Mouse (Mus musculus) spleen, adult 2 months (tissue): ENCODE results near the gene Hsdl2. TPM values are rescaled to one million over a fixed set of nuclear protein-coding genes. Genes with fewer than 3 reads are reported as not detected.

Source experiments
- DNase-seq, 2 experiments: peaks; one replicate each; pipeline versions ENCODE4 v3.0.0 to v3.0.0-alpha.2; 2012 to 2021; ENCODE audit warnings: low spot score in 2 of 2, low read depth in 1 of 2
- H3K27ac ChIP-seq: fragments of 200-500 bp; 2 replicates; pipeline ENCODE4 v1.5.1; 2012; ENCODE audit warnings: low read length, inconsistent platforms; ENCODE audit not compliant: insufficient read depth
- H3K27me3 ChIP-seq: fragments of 200-500 bp; 2 replicates; pipeline ENCODE4 v1.6.1; 2012; ENCODE audit warnings: mild to moderate bottlenecking, moderate library complexity, low read length, inconsistent platforms; ENCODE audit not compliant: control insufficient read depth, insufficient read depth
- H3K36me3 ChIP-seq: fragments of 200-500 bp; 2 replicates; pipeline ENCODE4 v1.6.1; 2012; ENCODE audit warnings: mild to moderate bottlenecking, low read length, inconsistent platforms; ENCODE audit not compliant: control insufficient read depth, insufficient read depth
- H3K4me1 ChIP-seq: fragments of 200-500 bp; 2 replicates; pipeline ENCODE4 v1.6.1; 2011; ENCODE audit warnings: inconsistent platforms; ENCODE audit not compliant: control insufficient read depth, insufficient read depth, insufficient read length
- H3K4me3 ChIP-seq: fragments of 200-500 bp; 2 replicates; pipeline ENCODE4 v1.5.1; 2011; ENCODE audit warnings: mild to moderate bottlenecking, inconsistent platforms; ENCODE audit not compliant: insufficient read depth, insufficient read length; ENCODE audit errors: extremely low read depth
- CTCF ChIP-seq: fragments of 200-500 bp; IDR thresholded peaks from 2 replicates; pipeline ENCODE4 v1.5.1; 2011; ENCODE audit warnings: mild to moderate bottlenecking, inconsistent platforms; ENCODE audit not compliant: insufficient read depth, insufficient read length, insufficient replicate concordance; ENCODE audit errors: extremely low read depth
- POLR2A ChIP-seq: fragments of 200-500 bp; IDR thresholded peaks from 2 replicates; pipeline ENCODE4 v1.6.1; 2011; ENCODE audit warnings: low read depth, low read length, inconsistent platforms
- WGBS: fragments of 180-500 bp; shearing (Covaris S2); methylation state at CpG from one replicate; pipeline ENCODE4 v1.1.7; 2018; 5-methylcytosine and 5-hydroxymethylcytosine counted together
- polyA plus RNA-seq: library from polyadenylated mRNA; depleted of rRNA; stranded (reverse); fragments of >200 nt; gene quantifications from 2 replicates; pipeline ENCODE4 v1.2.3, GENCODE M21; 2012; rRNA removed

Hsdl2 gene
- polyA plus RNA-seq, 1 experiment = 3.0 TPM

- TF ChIP-seq CTCF = no peak
- TF ChIP-seq POLR2A = no peak
- 88% methylated on average over 3 of the region's 3 CpGs for WGBS
- Histone ChIP-seq H3K4me3 (no peak overlapping the region), H3K27me3 (no peaks in the 10 kb centered on the region; the same call in 1 of the 2 replicates), H3K36me3 (no peaks in the 10 kb centered on the region), H3K4me1 (no peaks in the 10 kb centered on the region), H3K27ac (no peak overlapping the region)
- DNase-seq = no peak
These were observed 85.4 kb downstream of the Hsdl2 start for GRCm38 (mm10) chr4:59666550-59667317.

- no peak for DNase-seq
- no peaks in the 10 kb centered on the region for H3K4me1 ChIP-seq
- WGBS = 89% methylated on average over 3 of the region's 3 CpGs
- H3K36me3 ChIP-seq = no peaks in the 10 kb centered on the region
- H3K27me3 ChIP-seq = no peaks in the 10 kb centered on the region; the same call in 1 of the 2 replicates
- no peak overlapping the region for H3K4me3 ChIP-seq
- no peak overlapping the region for H3K27ac ChIP-seq
- TF ChIP-seq POLR2A (no peak), CTCF (no peak)
These were observed 86.7 kb downstream of the Hsdl2 start for GRCm38 (mm10) chr4:59668050-59668449.

Other genes with a start within 250 kb of the Hsdl2 start
- 23.3 and 25.4 TPM in 2 replicates for gene Susd1, start 142.9 kb upstream of the Hsdl2 start, polyA plus RNA-seq
- 49.8 and 53.0 TPM in 2 replicates for gene Ptbp3, start 32.2 kb upstream of the Hsdl2 start, polyA plus RNA-seq
- gene E130308A19Rik, start 44.6 kb downstream of the Hsdl2 start, polyA plus RNA-seq = 5.1 and 5.4 TPM in 2 replicates
- gene Inip, start 220.0 kb downstream of the Hsdl2 start, polyA plus RNA-seq = 9.8 and 10.1 TPM in 2 replicates
- 8.8 and 12.5 TPM in 2 replicates for gene Snx30, start 224.3 kb downstream of the Hsdl2 start, polyA plus RNA-seq